Mouse (Mus musculus): ENCODE data around the gene Afap1l2. TPM values are rescaled to one million over a fixed set of nuclear protein-coding genes. Genes with fewer than 3 reads are reported as not detected.

Gene Afap1l2
- total RNA-seq, 1 experiment from 2014 or later = 11.4 TPM

DNA sequence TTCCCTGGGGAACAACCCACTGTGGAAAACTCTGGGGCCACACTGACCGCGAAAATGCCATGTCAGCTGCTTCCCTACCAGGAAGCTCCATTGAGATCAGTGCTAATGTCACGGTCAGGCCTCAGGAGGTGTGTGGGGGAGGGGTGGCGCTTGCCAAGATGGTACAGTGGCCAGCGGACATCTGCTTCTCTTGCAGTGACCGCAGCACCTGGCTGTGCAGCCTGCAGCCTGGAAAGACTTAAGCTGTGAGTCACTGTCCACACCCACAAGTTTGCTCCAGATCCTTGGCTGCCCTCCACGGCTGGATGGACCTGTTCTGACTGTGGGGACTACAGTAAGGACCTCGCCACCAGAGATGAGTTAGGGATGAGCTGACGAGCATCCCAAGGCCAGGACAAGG, 68.2 kb downstream of the Afap1l2 start:
- DNase-seq = peak; percentile 66

- no peak for DNase-seq
Measured at GRCm38 (mm10) chr19:56937911-56938310, 70.1 kb downstream of the Afap1l2 start.

GRCm38 (mm10) chr19:56936253-56936652, 71.8 kb downstream of the Afap1l2 start:
- no peak for DNase-seq

- peak; percentile 15 for DNase-seq
Measured at GRCm38 (mm10) chr19:56935777-56936176, 72.3 kb downstream of the Afap1l2 start.

DNA sequence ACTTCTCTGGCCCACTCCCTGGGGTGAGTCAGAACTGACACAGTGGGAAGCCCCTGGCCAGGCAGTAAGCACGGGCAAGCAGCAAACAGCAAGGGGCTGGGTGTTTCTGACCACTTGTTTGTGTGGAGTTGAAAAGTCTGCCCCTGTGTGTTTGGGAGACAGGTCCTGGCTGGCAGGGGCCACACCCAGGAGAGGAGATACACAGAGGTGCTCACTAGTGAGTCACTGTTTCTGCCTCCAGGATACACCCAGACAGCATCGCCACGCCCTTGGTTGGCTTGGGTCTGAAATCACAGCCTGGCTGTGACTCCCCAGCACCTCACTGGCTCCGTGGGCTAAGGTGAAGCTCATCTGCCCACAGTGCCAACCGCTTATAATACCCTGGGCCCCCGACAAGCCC, 72.9 kb downstream of the Afap1l2 start:
- DNase-seq = no peak

DNA sequence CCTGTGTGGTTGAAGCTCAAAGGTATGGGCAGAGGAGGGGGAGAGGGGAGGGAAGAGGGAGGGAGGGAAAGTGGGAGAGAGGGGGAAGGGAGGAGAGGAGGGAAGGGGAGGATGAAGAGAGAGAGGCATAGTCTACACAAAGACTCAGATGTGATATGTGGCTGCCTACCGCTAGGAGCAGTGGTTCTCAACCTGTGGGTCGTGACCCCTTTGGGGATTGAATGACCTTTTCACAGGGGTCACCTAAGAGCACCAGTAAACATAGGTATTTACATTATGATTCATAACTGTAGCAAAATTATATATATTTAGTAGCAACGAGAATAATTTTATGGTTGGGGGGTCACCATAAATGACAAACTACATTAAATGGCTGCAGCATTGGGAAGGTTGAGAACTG, 74.2 kb downstream of the Afap1l2 start:
- no peak for DNase-seq

GRCm38 (mm10) chr19:56930029-56930428, 78.0 kb downstream of the Afap1l2 start:
- no peak for DNase-seq

DNA sequence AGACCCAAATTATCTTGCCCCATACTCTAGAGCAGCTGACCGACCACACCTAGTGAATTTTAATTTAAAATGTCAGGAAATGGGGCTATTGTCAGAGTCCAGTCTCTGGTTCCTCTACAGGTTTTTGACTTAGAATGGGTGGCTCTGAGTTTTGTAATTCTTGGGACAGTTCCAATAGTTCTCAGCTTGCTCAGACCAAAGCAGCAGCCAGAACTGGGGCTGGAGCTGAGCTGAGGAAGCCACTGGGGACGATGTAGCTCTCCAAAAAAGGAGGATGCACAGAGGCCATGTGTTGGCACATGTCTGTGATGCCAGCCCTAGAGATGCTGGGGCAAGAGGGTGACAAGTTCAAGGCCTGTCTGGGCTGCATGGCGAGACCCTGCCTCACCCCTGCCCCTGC, 78.6 kb downstream of the Afap1l2 start:
- DNase-seq = no peak

DNA sequence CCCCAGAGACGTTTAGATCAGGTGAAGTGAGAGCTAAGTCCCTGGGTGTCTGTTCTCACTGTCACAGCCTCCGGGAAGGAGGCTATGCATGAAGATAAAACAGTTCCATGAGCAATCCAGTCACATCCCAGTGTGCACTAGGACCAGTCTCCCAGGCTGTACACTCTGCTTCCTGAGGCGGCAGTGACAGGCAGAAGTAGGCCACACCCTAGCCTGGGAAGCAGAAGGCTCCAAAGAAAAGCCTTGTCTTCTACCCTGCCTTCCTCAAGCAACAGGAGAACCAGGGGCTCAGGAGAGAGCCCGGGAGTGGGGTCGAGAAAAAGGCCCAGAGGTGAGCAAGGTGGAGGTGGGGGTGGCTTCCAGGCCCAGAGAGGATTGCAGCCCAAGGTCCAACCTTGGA, 86.3 kb downstream of the Afap1l2 start:
- DNase-seq = no peak

DNA sequence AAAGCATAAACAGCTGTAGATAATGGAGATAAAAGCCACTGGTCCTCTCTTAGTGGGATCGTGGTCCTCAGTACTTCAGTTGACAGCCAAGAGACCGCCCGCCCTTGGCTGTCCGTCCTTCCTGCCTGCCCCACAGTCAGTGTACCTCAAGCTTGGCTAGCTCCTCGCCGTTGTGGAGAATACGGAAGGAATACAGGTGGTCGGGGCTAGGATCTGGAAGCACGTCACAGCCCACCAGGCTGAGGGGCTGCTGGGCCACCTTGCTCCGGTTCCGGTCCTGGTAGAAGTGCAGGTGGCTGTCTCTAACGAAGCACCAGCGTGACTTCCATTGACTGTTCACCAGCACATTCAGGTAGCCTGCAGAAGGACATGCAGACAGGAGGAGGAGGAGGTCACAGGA, 87.8 kb downstream of the Afap1l2 start:
- no peak for DNase-seq

GRCm38 (mm10) chr19:56919628-56920027, 88.4 kb downstream of the Afap1l2 start:
- peak; percentile 85 for DNase-seq

GRCm38 (mm10) chr19:56915084-56915483, 92.9 kb downstream of the Afap1l2 start:
- no peak for DNase-seq

DNA sequence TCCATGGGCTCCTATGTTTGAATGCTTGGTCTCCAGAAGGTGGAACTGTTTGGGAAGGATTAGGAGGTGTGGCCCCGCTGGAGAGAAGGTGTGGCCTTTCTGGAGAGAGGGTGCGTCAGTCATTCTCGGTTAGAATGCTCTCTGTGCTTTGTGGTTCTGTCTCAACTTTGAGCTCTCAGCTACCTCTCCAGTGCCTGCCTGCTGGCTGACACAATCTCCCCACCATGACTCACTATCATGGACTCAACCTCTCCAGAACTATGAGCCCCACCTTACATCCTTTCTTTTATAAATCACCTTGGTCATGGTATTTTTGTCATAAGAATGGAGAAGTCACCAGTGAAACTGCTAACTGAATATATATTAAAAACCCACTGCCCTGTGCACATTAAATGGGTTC, 93.4 kb downstream of the Afap1l2 start:
- no peak for DNase-seq

- DNase-seq = no peak
Measured at GRCm38 (mm10) chr19:56913761-56914160, 94.3 kb downstream of the Afap1l2 start.

- DNase-seq = no peak
Measured at GRCm38 (mm10) chr19:56910561-56910960, 97.5 kb downstream of the Afap1l2 start.

GRCm38 (mm10) chr19:56908472-56909270, 99.4 kb downstream of the Afap1l2 start:
- DNase-seq = peak; percentile 29

DNA sequence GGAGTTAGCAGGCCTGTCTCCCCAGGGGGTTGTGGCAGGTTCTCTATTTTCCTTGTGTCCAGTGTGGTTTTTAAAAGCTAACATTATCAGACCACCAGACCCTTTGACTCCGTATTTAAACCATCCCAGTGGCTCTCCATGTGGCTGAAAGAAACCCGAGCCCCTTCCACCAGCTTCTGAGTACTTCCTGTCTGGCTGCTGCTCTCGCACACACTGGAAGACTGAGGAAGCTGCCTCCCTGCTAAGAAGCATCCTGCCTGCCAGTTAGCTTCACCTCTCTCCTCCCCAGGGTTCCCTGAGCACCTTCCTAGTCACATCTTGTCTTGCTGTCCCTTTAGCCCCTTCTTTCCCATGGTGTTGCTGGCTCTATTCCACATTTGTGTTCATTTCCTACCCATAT, 100.2 kb downstream of the Afap1l2 start:
- DNase-seq = no peak

DNA sequence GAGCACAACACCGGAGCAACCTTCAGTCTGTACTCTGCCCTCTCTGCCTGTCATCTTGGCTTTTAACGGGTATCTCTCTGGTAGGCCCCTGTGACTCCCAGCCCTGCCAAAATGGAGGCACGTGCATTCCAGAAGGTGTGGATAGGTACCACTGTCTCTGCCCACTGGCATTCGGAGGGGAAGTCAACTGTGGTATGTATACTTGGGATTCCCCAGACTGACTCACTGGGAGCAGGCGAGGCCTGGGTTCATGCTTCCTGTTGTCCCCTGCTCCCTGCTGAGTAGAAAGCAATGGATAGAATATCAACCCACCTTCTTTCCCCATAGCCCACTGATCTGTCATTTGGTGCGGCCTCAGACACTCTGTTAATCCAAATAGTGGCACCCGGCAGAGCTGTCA, 102.6 kb downstream of the Afap1l2 start:
- DNase-seq = no peak

GRCm38 (mm10) chr19:56904095-56904494, 103.9 kb downstream of the Afap1l2 start:
- DNase-seq = no peak

DNA sequence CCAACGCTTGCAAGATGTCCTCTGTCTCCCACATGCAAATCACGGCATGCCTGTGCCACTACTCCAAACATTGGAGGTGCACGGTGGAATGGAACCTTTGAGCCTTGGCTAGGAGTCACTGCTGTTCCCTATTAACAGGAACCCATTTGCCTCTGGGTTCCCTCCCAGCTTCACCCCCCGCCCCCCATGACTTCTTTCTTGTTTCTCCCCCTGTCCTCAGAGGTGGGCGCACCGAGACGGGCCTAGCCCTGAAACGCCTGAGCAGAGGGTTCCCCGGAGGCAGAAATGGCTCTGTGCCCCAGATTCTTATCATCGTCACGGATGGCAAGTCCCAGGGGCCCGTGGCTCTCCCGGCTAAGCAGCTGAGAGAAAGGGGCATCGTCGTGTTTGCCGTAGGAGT, 110.4 kb downstream of the Afap1l2 start:
- no peak for DNase-seq

DNA sequence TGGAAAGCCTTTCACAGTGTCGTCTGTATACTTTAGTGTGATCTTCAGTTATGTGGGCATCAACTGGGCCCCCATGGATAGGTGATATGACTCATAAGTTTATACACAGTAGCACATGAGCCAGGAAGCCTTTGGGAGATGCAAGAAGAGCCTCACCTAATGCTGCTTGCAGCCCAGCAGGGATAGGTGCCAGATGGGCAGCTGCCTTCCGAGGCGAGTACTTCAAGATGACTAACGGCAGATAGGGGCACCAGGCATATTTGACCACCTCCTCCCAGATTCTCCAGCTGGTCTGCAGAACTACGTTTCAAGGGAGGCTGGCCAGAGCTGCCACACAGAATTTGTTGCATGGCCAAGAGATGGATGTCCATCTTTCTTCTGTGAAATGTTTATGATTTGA, 114.7 kb downstream of the Afap1l2 start:
- no peak for DNase-seq

- DNase-seq = no peak
Measured at GRCm38 (mm10) chr19:56892586-56892985, 115.4 kb downstream of the Afap1l2 start.

- no peak for DNase-seq
Measured at GRCm38 (mm10) chr19:56891438-56891837, 116.6 kb downstream of the Afap1l2 start.

GRCm38 (mm10) chr19:56888654-56889053, 119.4 kb downstream of the Afap1l2 start:
- no peak for DNase-seq

GRCm38 (mm10) chr19:56887879-56888278, 120.1 kb downstream of the Afap1l2 start:
- no peak for DNase-seq

All from adrenal gland, postnatal 25 days (tissue).